Mouse (Mus musculus) gastrocnemius, postnatal 10 days (tissue): ENCODE results near the gene Ercc6l. TPM values are rescaled to one million over a fixed set of nuclear protein-coding genes. Genes with fewer than 3 reads are reported as not detected.
A peak's percentile ranks its signal among the peaks of the same experiment; 100 is the strongest.

Experiments
- DNase-seq: peaks from one replicate; pipeline ENCODE4 v3.0.0; 2021; ENCODE audit warnings: mixed read lengths
- long read RNA-seq, 2 experiments: library from polyadenylated mRNA; stranded (forward); transcript quantifications; one replicate each; pipeline ENCODE4 v2.0.0; 2021
- total RNA-seq, 2 experiments: library from RNA; stranded (reverse); gene quantifications; 2 replicates each; pipeline ENCODE4 v1.2.3; 2021

The Ercc6l gene
- 1 to 10 TPM; 1.6 to 2.1 TPM for total RNA-seq
- long read RNA-seq, experiment 1, full-length matches to known transcripts: 8 of 8 reads
- long read RNA-seq, experiment 1, partial matches to known transcripts: 0 of 8 reads
- long read RNA-seq, experiment 1, other reads (novel, unspliced or antisense): 0 of 8 reads
- long read RNA-seq, experiment 2, full-length matches to known transcripts: 2 of 4 reads
- long read RNA-seq, experiment 2, partial matches to known transcripts: 0 of 4 reads
- long read RNA-seq, experiment 2, other reads (novel, unspliced or antisense): 2 of 4 reads

- peak; percentile 92 for DNase-seq
These were observed at the start of gene Ercc6l for GRCm38 (mm10) chrX:102156618-102157422. Ercc6l (minus strand) TSS chrX:102157091.

DNA sequence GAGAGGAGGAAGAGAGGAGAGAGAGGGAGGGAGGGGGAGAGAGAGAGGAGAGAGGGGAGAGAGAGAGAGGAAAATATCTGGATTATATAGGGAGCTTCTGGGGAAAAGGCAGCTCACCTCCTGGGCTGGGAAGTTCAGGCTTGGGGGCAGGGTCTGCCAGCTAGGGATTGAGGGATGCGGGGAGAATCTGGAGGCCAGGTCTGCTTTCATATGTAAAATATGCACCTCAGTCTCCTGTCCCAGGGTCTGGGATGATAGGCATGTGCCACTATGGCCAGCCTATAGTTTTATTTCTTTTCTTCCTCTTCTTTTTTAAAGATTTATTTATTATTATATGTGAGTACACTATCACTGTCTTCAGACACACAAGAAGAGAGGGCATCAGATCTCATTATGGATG lies 33.9 kb upstream of the Ercc6l start:
- DNase-seq: no peak

- DNase-seq: no peak
These were observed 32.7 kb upstream of the Ercc6l start for GRCm38 (mm10) chrX:102189581-102189980.

DNA sequence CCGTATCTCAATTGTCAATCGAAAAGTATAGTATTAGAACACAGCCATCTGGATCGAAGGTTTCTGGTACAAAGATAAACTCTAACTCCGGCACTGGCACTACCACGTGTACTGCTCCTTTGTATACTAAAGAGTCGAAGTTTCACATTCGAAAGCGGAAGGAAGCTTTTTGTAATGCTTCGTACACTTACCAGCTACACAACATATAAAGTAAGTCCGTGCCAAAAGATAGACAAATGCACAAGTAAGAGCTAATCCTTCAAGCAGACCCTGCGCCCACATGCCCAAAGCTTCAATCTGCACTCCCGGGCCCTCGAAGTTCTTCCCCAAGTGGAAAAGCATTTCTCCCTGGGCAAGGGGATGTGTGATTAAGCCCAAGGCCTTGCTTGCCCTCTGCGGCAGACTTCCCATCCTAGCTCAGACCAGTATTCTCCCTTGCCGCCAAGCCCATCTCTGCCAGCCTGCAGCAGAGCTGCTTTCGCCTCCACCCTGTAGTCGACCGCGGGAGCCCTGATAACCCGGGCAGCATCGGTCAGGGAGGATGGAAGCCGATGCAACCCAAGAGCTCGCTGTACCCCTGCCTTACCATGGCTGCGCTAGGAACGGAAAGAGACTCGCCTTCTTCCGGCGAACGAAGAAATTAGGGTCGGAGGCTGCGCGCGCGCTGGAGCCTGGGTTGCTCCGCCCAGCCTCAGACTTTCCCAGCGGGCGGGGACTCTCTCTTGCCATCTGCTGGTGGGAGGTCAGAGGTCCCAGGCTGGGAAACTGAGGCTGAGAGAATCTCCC lies 32.0 kb upstream of the Ercc6l start, which contains the start of gene Rps4x:
TSS of gene Rps4x (minus strand) at position 683 of the 786 bp plus-strand sequence.
- peak; percentile 76 for DNase-seq

GRCm38 (mm10) chrX:102187023-102187699 lies 30.3 kb upstream of the Ercc6l start:
- no peak for DNase-seq

GRCm38 (mm10) chrX:102182575-102182974 lies 25.7 kb upstream of the Ercc6l start:
- no peak for DNase-seq

DNA sequence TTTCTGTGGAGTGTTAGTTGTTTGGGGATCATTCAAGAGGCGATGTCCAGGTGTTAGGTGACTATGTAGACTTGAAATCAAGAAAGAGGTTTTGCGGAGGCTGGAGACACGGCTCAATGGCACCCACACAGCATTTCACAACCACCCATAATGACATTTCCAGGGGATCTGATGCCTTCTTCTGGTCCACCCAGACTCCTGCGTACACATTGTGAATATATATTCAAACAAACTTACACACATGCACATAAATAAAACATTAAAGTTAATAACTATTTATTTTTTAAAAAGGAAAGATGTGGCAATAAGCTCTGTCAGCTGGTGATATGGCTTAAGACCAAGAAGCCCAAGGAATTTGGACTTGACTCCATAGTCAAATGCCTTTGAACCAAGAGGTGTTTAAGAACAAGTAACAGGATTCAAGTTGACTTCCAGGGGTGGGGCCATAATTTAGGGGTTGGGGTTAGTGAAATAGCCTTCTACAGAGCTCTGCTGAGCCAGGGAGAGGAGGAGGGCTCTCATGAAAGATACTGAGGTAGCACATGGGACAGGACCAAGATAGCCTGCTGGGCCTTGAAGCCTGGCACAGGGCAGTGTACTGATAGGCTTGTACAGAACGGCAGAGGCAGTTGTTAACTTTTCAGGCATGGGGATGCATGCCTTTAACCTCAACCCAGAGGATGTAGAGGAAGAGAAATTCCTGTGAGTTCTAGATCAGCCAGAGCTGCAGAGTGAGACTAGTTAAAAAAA lies 18.8 kb upstream of the Ercc6l start:
- no peak for DNase-seq

DNA sequence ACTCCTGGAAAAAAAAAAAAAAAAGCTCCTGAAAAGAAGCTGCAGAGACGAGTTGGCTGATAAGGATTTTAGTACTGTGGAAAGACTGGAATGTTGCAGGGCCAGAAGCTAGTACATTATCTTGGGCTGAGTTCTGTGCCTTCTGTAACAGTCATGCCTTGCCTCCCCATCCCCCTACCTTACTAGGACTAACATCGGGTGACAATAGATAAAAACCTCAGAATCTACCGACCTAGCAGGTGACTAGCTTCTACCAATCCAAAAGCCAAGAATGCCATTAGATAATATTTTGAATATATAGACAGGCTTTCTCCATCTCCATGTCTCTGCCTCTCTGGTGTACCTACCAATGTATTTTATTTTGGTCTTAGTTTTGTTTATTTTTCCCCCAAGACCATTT lies 14.0 kb upstream of the Ercc6l start:
- DNase-seq: no peak

- no peak for DNase-seq
These were observed 13.2 kb upstream of the Ercc6l start for GRCm38 (mm10) chrX:102170135-102170534.

GRCm38 (mm10) chrX:102169724-102170123 lies 12.8 kb upstream of the Ercc6l start:
- no peak for DNase-seq

- DNase-seq: no peak
These were observed 10.1 kb upstream of the Ercc6l start for GRCm38 (mm10) chrX:102166986-102167385.

DNA sequence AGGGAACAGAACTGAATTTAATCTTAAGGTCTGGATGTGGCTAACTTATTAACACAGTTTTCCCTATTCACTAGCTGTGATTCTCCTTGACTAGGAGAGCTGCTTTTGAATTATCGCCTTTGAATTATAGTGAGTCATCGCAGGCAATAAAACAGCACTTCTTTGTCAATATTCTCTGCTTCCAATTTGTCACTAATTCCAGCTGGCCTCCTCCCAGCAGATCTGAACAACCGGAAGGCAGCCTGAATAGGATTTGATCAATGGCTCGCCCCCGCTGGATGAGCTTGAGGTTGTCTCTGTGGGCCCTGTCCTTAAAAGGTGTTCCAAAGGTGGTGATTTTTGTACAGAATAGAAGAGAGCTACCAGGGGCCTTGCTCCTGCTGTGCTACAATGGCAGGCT lies 9.6 kb upstream of the Ercc6l start:
- DNase-seq: no peak

GRCm38 (mm10) chrX:102163529-102163928 lies 6.6 kb upstream of the Ercc6l start:
- peak; percentile 37 for DNase-seq

DNA sequence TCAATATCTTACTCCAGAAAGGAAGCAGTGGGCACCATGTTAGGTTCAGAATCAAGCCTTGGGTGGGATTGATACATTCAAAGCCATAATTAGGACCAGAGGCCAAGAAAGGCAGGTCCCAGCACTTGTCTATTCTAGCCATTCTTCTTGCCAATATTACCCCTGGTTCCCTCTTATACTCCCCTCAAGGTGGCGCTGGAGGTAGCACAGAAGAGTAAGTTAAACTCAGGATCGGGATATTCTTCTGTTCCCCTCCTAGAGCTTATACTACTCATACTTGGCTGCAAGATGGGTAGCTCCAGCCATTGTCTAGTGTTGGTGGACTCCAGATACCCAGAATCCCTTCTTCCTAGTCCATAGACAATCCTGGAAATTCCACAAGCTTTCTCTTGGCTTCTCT lies 6.2 kb upstream of the Ercc6l start:
- DNase-seq: no peak

GRCm38 (mm10) chrX:102160528-102160927 lies 3.6 kb upstream of the Ercc6l start:
- DNase-seq: no peak

- DNase-seq: peak; percentile 27
These were observed 2.9 kb upstream of the Ercc6l start for GRCm38 (mm10) chrX:102159778-102160177.

- DNase-seq: no peak
These were observed 516 bp upstream of the Ercc6l start for GRCm38 (mm10) chrX:102157423-102157791.

DNA sequence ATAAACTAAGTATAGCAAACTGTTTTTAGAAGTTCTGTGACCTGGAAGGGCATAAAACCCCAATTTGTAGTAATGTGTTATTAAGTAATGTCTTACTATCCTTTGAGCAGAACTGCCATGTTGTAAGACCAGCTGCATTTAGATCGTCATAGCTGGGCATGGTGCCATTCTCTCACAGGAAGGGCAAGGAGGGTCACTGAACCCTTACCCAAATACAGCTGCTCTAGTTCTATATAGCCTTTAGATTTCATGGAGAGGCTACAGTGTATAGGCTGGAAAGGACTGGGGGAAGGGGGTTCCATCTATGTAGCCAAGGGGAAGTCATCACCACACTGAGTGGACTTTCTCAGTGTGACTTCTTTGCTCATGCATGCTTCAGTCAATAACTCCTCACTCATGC lies 15.7 kb downstream of the Ercc6l start:
- DNase-seq: no peak

DNA sequence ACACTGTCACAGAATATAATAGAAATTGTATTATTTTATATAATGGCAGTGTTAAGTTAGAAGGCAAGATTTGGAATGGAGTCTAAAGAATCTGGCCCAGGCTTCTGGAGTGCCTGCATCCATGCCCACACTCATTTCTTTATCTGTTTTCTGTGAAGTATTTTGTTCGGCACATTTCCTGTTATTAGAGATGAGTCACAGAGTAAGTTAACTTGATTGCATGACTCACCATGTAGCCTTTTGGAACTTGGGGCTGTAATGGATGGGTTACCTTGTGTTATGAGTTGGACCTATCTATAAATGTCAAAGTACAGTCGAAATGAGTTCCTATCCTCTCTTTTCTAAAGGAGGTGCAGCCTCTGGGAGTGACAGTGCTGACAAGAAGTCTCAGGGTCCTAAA lies 35.6 kb downstream of the Ercc6l start:
- DNase-seq: no peak

- DNase-seq: peak; percentile 89
These were observed 37.6 kb downstream of the Ercc6l start, which contains the start of gene Pin4 for GRCm38 (mm10) chrX:102119042-102119864. Pin4 (plus strand) TSS chrX:102119447.

- DNase-seq: no peak
These were observed 41.2 kb downstream of the Ercc6l start for GRCm38 (mm10) chrX:102115676-102116075.
